Mouse (Mus musculus) spleen, adult 2 months (tissue): Measurements from ENCODE around the gene Nsg2. TPM values are rescaled to one million over a fixed set of nuclear protein-coding genes. Genes with fewer than 3 reads are reported as not detected.

Experiments used
- DNase-seq, 2 experiments: peaks; one replicate each; pipeline versions ENCODE4 v3.0.0 to v3.0.0-alpha.2; 2012 to 2021; ENCODE audit warnings: low spot score in 2 of 2, low read depth in 1 of 2
- H3K27ac ChIP-seq: fragments of 200-500 bp; 2 replicates; pipeline ENCODE4 v1.5.1; 2012; ENCODE audit warnings: low read length, inconsistent platforms; ENCODE audit not compliant: insufficient read depth
- H3K27me3 ChIP-seq: fragments of 200-500 bp; 2 replicates; pipeline ENCODE4 v1.6.1; 2012; ENCODE audit warnings: mild to moderate bottlenecking, moderate library complexity, low read length, inconsistent platforms; ENCODE audit not compliant: control insufficient read depth, insufficient read depth
- H3K36me3 ChIP-seq: fragments of 200-500 bp; 2 replicates; pipeline ENCODE4 v1.6.1; 2012; ENCODE audit warnings: mild to moderate bottlenecking, low read length, inconsistent platforms; ENCODE audit not compliant: control insufficient read depth, insufficient read depth
- H3K4me1 ChIP-seq: fragments of 200-500 bp; 2 replicates; pipeline ENCODE4 v1.6.1; 2011; ENCODE audit warnings: inconsistent platforms; ENCODE audit not compliant: control insufficient read depth, insufficient read depth, insufficient read length
- H3K4me3 ChIP-seq: fragments of 200-500 bp; 2 replicates; pipeline ENCODE4 v1.5.1; 2011; ENCODE audit warnings: mild to moderate bottlenecking, inconsistent platforms; ENCODE audit not compliant: insufficient read depth, insufficient read length; ENCODE audit errors: extremely low read depth
- CTCF ChIP-seq: fragments of 200-500 bp; IDR thresholded peaks from 2 replicates; pipeline ENCODE4 v1.5.1; 2011; ENCODE audit warnings: mild to moderate bottlenecking, inconsistent platforms; ENCODE audit not compliant: insufficient read depth, insufficient read length, insufficient replicate concordance; ENCODE audit errors: extremely low read depth
- POLR2A ChIP-seq: fragments of 200-500 bp; IDR thresholded peaks from 2 replicates; pipeline ENCODE4 v1.6.1; 2011; ENCODE audit warnings: low read depth, low read length, inconsistent platforms
- WGBS: fragments of 180-500 bp; shearing (Covaris S2); methylation state at CpG from one replicate; pipeline ENCODE4 v1.1.7; 2018; 5-methylcytosine and 5-hydroxymethylcytosine counted together
- polyA plus RNA-seq: library from polyadenylated mRNA; depleted of rRNA; stranded (reverse); fragments of >200 nt; gene quantifications from 2 replicates; pipeline ENCODE4 v1.2.3, GENCODE M21; 2012

Gene Nsg2
- polyA plus RNA-seq, 1 experiment, result 14.6 TPM

- WGBS, result 96% methylated on average over 2 of the region's 2 CpGs
- H3K4me1 ChIP-seq, result no peaks in the 10 kb centered on the region
- H3K27me3 ChIP-seq, result no peaks in the 10 kb centered on the region
- H3K27ac ChIP-seq, result no peak overlapping the region
- DNase-seq, result no peak
- H3K4me3 ChIP-seq, result no peak overlapping the region
- no peak for TF ChIP-seq POLR2A
- no peak for TF ChIP-seq CTCF
- H3K36me3 ChIP-seq, result no peaks in the 10 kb centered on the region
Measured at GRCm38 (mm10) chr11:32075163-32075562, 74.9 kb downstream of the Nsg2 start.

- WGBS, result 84% methylated on average over 3 of the region's 3 CpGs
- TF ChIP-seq CTCF, result no peak
- no peak for TF ChIP-seq POLR2A
Measured at GRCm38 (mm10) chr11:32083462-32083861, 83.2 kb downstream of the Nsg2 start.

GRCm38 (mm10) chr11:32086525-32086924 is 86.3 kb downstream of the Nsg2 start:
- Histone ChIP-seq H3K36me3 (no peaks in the 10 kb centered on the region), H3K27me3 (no peaks in the 10 kb centered on the region), H3K4me1 (no peaks in the 10 kb centered on the region), H3K4me3 (no peak overlapping the region), H3K27ac (no peak overlapping the region)
- no peak for TF ChIP-seq CTCF
- no peak for TF ChIP-seq POLR2A
- 81% methylated on average over 1 of the region's 1 CpGs for WGBS
- no peak for DNase-seq

More at GRCm38 (mm10) chr11:32083462-32083861, 83.2 kb downstream of the Nsg2 start:
- H3K4me1 ChIP-seq, result no peaks in the 10 kb centered on the region
- no peak overlapping the region for H3K27ac ChIP-seq
- H3K27me3 ChIP-seq, result no peaks in the 10 kb centered on the region
- no peaks in the 10 kb centered on the region for H3K36me3 ChIP-seq
- DNase-seq, result no peak
- no peak overlapping the region for H3K4me3 ChIP-seq

GRCm38 (mm10) chr11:32087376-32087775 is 87.1 kb downstream of the Nsg2 start:
- no peaks in the 10 kb centered on the region for H3K36me3 ChIP-seq
- DNase-seq, result no peak

GRCm38 (mm10) chr11:32087779-32088442 is 87.6 kb downstream of the Nsg2 start:
- no peak overlapping the region for H3K4me3 ChIP-seq
- no peaks in the 10 kb centered on the region for H3K4me1 ChIP-seq
- H3K27ac ChIP-seq, result no peak overlapping the region
- no peaks in the 10 kb centered on the region for H3K27me3 ChIP-seq
- WGBS, result 87% methylated on average over 9 of the region's 9 CpGs
- no peak for DNase-seq
- no peak for TF ChIP-seq CTCF
- TF ChIP-seq POLR2A, result no peak
- no peaks in the 10 kb centered on the region for H3K36me3 ChIP-seq

More at GRCm38 (mm10) chr11:32087376-32087775, 87.1 kb downstream of the Nsg2 start:
- Histone ChIP-seq H3K4me1 (no peaks in the 10 kb centered on the region), H3K27me3 (no peaks in the 10 kb centered on the region), H3K27ac (no peak overlapping the region), H3K4me3 (no peak overlapping the region)
- whole genome bisulfite sequencing, result 65% methylated on average over 2 of the region's 2 CpGs
- TF ChIP-seq POLR2A, result no peak
- no peak for TF ChIP-seq CTCF

- Histone ChIP-seq H3K27ac (no peak overlapping the region), H3K36me3 (no peaks in the 10 kb centered on the region), H3K4me1 (no peaks in the 10 kb centered on the region), H3K27me3 (no peaks in the 10 kb centered on the region), H3K4me3 (no peak overlapping the region)
- no peak for DNase-seq
- WGBS, result 75% methylated on average over 4 of the region's 4 CpGs
- TF ChIP-seq CTCF, result no peak
- TF ChIP-seq POLR2A, result no peak
Measured at GRCm38 (mm10) chr11:32095793-32096192, 95.5 kb downstream of the Nsg2 start.

GRCm38 (mm10) chr11:32096346-32096745 is 96.1 kb downstream of the Nsg2 start:
- 83% methylated on average over 6 of the region's 6 CpGs for WGBS
- H3K27me3 ChIP-seq, result no peaks in the 10 kb centered on the region
- no peak for DNase-seq
- TF ChIP-seq CTCF, result no peak
- TF ChIP-seq POLR2A, result no peak
- no peaks in the 10 kb centered on the region for H3K4me1 ChIP-seq
- no peak overlapping the region for H3K27ac ChIP-seq
- no peaks in the 10 kb centered on the region for H3K36me3 ChIP-seq
- H3K4me3 ChIP-seq, result no peak overlapping the region
